Mouse (Mus musculus) MEL (cell line): ENCODE results near the gene Inip.

Experiments
- CTCF ChIP-seq, 3 experiments: IDR thresholded peaks in 2 of 3; conservative IDR thresholded peaks in 1 of 3; 2 replicates each; pipeline ENCODE4 v1.5.1; 2011 to 2012; ENCODE audit warnings: low read length in 3 of 3, low read depth in 2 of 3, mild to moderate bottlenecking in 2 of 3, improper control_type of control experiment in 1 of 3, inconsistent platforms in 1 of 3, mixed read lengths in 1 of 3, moderate library complexity in 1 of 3; ENCODE audit not compliant: control insufficient read depth in 1 of 3, insufficient read depth in 1 of 3, poor library complexity in 1 of 3, severe bottlenecking in 1 of 3
- ELF1 ChIP-seq: IDR thresholded peaks from 2 replicates; pipeline ENCODE4 v1.6.1; 2014; ENCODE audit warnings: low read depth, mild to moderate bottlenecking, inconsistent platforms, low read length, improper control_type of control experiment, moderate library complexity
- GATA1 ChIP-seq: IDR thresholded peaks from 2 replicates; pipeline ENCODE4 v1.6.1; 2011; ENCODE audit warnings: low read depth, low read length, improper control_type of control experiment
- KAT2A ChIP-seq: conservative IDR thresholded peaks from 2 replicates; pipeline ENCODE4 v1.6.1; 2012; ENCODE audit warnings: low read depth, low read length, improper control_type of control experiment, inconsistent platforms
- MAX ChIP-seq: IDR thresholded peaks from 2 replicates; pipeline ENCODE4 v1.6.1; 2011; ENCODE audit warnings: low read length, improper control_type of control experiment
- MXI1 ChIP-seq: IDR thresholded peaks from 2 replicates; pipeline ENCODE4 v1.6.1; 2011; ENCODE audit warnings: mild to moderate bottlenecking, low read depth, low read length, improper control_type of control experiment
- NRF1 ChIP-seq: IDR thresholded peaks from 2 replicates; pipeline ENCODE4 v1.6.1; 2014; ENCODE audit warnings: low read depth, mild to moderate bottlenecking, inconsistent platforms, low read length, improper control_type of control experiment, moderate library complexity; ENCODE audit not compliant: poor library complexity, insufficient read depth, severe bottlenecking
- UBTF ChIP-seq: IDR thresholded peaks from 2 replicates; pipeline ENCODE4 v1.6.1; 2012; ENCODE audit warnings: low read depth, mild to moderate bottlenecking, inconsistent platforms, low read length, improper control_type of control experiment, moderate library complexity, borderline replicate concordance; ENCODE audit not compliant: insufficient read depth
- ZNF384 ChIP-seq: IDR thresholded peaks from 2 replicates; pipeline ENCODE4 v1.6.1; 2012; ENCODE audit warnings: low read depth, mild to moderate bottlenecking, inconsistent platforms, low read length, improper control_type of control experiment

DNA sequence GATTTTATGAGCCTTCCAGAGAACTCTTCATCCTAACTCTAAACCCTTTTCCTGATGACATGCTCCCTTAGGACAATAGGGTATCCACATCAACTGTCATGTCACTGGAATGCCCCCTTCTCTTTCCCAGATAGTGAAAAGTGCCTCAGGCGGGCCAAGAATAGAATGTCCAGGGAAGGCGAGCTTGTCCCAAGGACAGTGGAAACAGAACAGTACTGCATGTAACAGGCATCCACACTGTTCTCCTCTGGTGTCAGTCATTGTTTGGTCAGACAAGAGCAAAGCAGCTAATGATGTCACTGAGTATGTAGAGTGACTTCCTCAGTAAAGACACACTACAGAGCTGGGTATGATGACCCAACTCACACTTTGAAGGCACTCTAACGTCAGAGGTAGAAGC, 23.6 kb downstream of the Inip start:
- TF ChIP-seq ZNF384 (no peak), CTCF (IDR thresholded peaks at IDR 0.05 in 2 of 3, conservative IDR thresholded peaks at IDR 0.05 in 1 of 3; ENCODE audit: control insufficient read depth in 1 of 3, insufficient read depth in 1 of 3, low read depth in 2 of 3, low read length in 3 of 3, poor library complexity in 1 of 3, severe bottlenecking in 1 of 3) (no peak), NRF1 (no peak), UBTF (no peak), GATA1 (no peak), KAT2A (no peak), ELF1 (no peak), MAX (no peak), MXI1 (no peak)
